Mouse (Mus musculus): ENCODE data around the gene Ppig. TPM values are rescaled to one million over a fixed set of nuclear protein-coding genes. Genes with fewer than 3 reads are reported as not detected.

Ppig gene
- polyA plus RNA-seq, 1 experiment from 2014 or later = 110 TPM

DNA sequence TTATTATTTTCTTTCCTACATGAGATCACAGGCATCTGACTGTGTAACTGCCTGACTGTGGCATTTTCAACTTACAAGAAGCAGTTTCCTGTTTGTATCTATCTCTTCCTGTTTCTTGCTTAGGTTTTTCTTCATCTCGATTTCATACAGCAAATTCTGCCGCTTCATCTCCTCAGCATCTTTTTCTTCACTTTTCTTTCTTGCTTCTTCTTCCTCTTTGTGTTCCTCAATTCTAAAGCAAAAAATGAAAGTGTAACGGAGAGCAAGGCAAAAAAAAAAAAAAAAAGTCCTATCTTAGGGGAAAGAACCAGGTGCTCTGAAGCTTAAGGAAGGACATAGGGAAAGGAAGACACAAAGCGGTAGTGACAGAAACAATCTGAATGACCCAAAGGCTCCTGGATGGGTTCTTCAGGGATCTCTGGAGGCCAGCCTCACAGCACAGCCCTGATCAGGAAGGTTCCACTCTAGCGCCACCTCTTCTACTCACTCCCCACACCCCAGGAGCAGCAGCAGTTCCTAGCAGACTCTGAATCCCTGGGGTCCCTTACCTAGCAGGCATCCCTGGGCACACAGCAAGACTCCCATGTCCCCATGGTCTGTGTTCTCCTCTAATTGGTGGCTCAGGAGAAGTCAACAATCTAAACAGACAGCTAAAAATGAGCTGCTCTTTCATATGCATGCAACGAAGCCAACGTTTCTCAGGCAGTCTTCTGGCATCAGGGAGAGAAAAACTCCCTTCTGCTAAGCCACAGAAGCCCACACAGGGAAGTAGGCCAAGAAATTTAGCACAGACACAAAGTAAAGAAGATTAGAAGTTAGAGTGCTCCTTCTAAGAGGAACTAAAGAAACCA, 55.9 kb downstream of the Ppig start:
- H3K36me3 ChIP-seq (ENCODE audit: control insufficient read depth, insufficient read depth, low read length) = no peaks in the 10 kb centered on the region
- H3K9me3 ChIP-seq (ENCODE audit: control insufficient read depth, low read length) = no peaks in the 10 kb centered on the region
- no peak for DNase-seq (ENCODE audit: low spot score)
- ATAC-seq (replicated peaks; ENCODE audit: low FRiP score) = no peak
- H3K27me3 ChIP-seq (replicated peaks; ENCODE audit: control insufficient read depth, insufficient read depth, low read length) = no peaks in the 10 kb centered on the region
- H3K4me3 ChIP-seq (ENCODE audit: low read depth, low read length) = no peak overlapping the region
- H3K9ac ChIP-seq (ENCODE audit: low read depth, low read length) = no peak overlapping the region
- no peak overlapping the region for H3K4me2 ChIP-seq
- no peaks in the 10 kb centered on the region for H3K4me1 ChIP-seq (replicated peaks; ENCODE audit: control insufficient read depth, insufficient read depth, low read length)
- H3K27ac ChIP-seq (ENCODE audit: low read depth, low read length) = no peak overlapping the region
- WGBS = 58% methylated on average over 7 of the region's 7 CpGs

DNA sequence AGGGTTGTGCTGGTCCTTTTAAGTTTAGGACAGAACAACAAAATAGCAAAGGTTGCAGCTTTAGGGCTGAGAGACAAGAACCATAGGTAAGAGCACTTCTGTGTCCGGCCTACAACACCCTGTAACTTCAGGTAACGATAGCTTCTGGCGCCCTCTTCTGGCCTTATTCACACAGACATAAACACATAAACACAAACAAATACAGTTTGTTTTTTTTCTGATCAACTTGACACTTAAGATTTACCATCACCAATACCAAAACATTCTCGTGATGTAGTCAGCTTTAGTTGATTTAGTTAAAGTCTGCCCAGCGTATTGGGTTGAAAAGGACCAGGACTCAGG, 56.5 kb downstream of the Ppig start:
- H3K4me2 ChIP-seq = no peak overlapping the region
- no peak overlapping the region for H3K9ac ChIP-seq (ENCODE audit: low read depth, low read length)
- H3K27me3 ChIP-seq (replicated peaks; ENCODE audit: control insufficient read depth, insufficient read depth, low read length) = no peaks in the 10 kb centered on the region
- no peaks in the 10 kb centered on the region for H3K36me3 ChIP-seq (ENCODE audit: control insufficient read depth, insufficient read depth, low read length)
- WGBS = 46% methylated on average over 5 of the region's 5 CpGs
- no peak overlapping the region for H3K27ac ChIP-seq (ENCODE audit: low read depth, low read length)
- H3K4me1 ChIP-seq (replicated peaks; ENCODE audit: control insufficient read depth, insufficient read depth, low read length) = no peaks in the 10 kb centered on the region
- DNase-seq (ENCODE audit: low spot score) (no peak), ATAC-seq (replicated peaks; ENCODE audit: low FRiP score) (no peak)
- no peaks in the 10 kb centered on the region for H3K9me3 ChIP-seq (ENCODE audit: control insufficient read depth, low read length)
- no peak overlapping the region for H3K4me3 ChIP-seq (ENCODE audit: low read depth, low read length)

- Histone ChIP-seq H3K27ac (ENCODE audit: low read depth, low read length) (no peak overlapping the region), H3K4me1 (replicated peaks; ENCODE audit: control insufficient read depth, insufficient read depth, low read length) (peaks cover 3% of the 10 kb centered on the region; the same call in 1 of the 2 replicates), H3K4me2 (peak overlapping the region; percentile 79), H3K4me3 (ENCODE audit: low read depth, low read length) (peak overlapping the region; percentile 60), H3K36me3 (ENCODE audit: control insufficient read depth, insufficient read depth, low read length) (peaks cover 2% of the 10 kb centered on the region; the same call in 1 of the 2 replicates), H3K9ac (ENCODE audit: low read depth, low read length) (peak overlapping the region; percentile 68), H3K9me3 (ENCODE audit: control insufficient read depth, low read length) (no peaks in the 10 kb centered on the region), H3K27me3 (replicated peaks; ENCODE audit: control insufficient read depth, insufficient read depth, low read length) (no peaks in the 10 kb centered on the region)
- 35% methylated on average over 9 of the region's 9 CpGs for WGBS
- DNase-seq (ENCODE audit: low spot score) (no peak), ATAC-seq (replicated peaks; ENCODE audit: low FRiP score) (0 out of 2 replicates have a peak, but pooled peaks have one; percentile 9)
Measured at GRCm38 (mm10) chr2:69788974-69789373, 66.6 kb downstream of the Ppig start.

- WGBS = 1% methylated on average over 48 of the region's 48 CpGs
Measured at GRCm38 (mm10) chr2:69789429-69790069, 67.2 kb downstream of the Ppig start, which contains the start of the genes Ccdc173 and Phospho2. TSS of gene Ccdc173 (minus strand) at chr2:69789575. TSS of gene Phospho2 (plus strand) at chr2:69789623.

DNA sequence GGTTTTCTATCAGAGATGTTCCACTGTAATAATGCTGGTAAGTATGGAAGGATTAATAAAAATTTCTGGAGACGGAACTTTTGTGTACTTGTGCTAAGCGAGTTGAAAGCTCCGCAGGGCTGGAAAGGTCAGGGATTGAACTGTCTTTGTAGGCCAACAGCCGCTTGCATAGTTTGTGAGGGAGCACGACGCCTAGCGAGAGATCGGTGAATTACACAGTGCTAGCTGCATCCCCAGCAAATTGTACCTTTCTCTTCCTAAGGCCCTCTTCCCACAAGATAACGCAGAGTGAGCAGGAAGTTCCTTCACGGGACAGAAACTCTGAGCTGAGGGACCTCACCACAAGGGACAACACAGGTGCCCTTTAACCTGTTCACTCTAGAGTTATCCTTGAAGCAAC, 67.9 kb downstream of the Ppig start:
- DNase-seq (ENCODE audit: low spot score) = peak; percentile 80
- Histone ChIP-seq H3K27ac (ENCODE audit: low read depth, low read length) (0 out of 2 replicates have a peak overlapping the region, but pooled peaks have one; percentile 5), H3K4me2 (peak overlapping the region; percentile 79), H3K9me3 (ENCODE audit: control insufficient read depth, low read length) (no peaks in the 10 kb centered on the region), H3K36me3 (ENCODE audit: control insufficient read depth, insufficient read depth, low read length) (peaks cover 6% of the 10 kb centered on the region), H3K27me3 (replicated peaks; ENCODE audit: control insufficient read depth, insufficient read depth, low read length) (no peaks in the 10 kb centered on the region), H3K4me1 (replicated peaks; ENCODE audit: control insufficient read depth, insufficient read depth, low read length) (peaks cover 3% of the 10 kb centered on the region; the same call in 1 of the 2 replicates), H3K9ac (ENCODE audit: low read depth, low read length) (peak overlapping the region; percentile 68), H3K4me3 (ENCODE audit: low read depth, low read length) (peak overlapping the region; percentile 60)
- WGBS = 1% methylated on average over 10 of the region's 10 CpGs
- ATAC-seq (replicated peaks; ENCODE audit: low FRiP score) = peak; percentile 70

More at GRCm38 (mm10) chr2:69789429-69790069, 67.2 kb downstream of the Ppig start, which contains the start of the genes Ccdc173 and Phospho2:
- peaks cover 3% of the 10 kb centered on the region; the same call in 1 of the 2 replicates for H3K4me1 ChIP-seq (replicated peaks; ENCODE audit: control insufficient read depth, insufficient read depth, low read length)
- peak within 1 kb of the TSS; percentile 68 for H3K9ac ChIP-seq (ENCODE audit: low read depth, low read length)
- no peaks in the 10 kb centered on the region for H3K27me3 ChIP-seq (replicated peaks; ENCODE audit: control insufficient read depth, insufficient read depth, low read length)
- H3K4me3 ChIP-seq (ENCODE audit: low read depth, low read length) = peak within 1 kb of the TSS; percentile 60
- ATAC-seq (replicated peaks; ENCODE audit: low FRiP score) (peak; percentile 93), DNase-seq (ENCODE audit: low spot score) (peak; percentile 98)
- peak within 1 kb of the TSS; percentile 5; the same call in 1 of the 2 replicates for H3K27ac ChIP-seq (ENCODE audit: low read depth, low read length)
- no peaks in the 10 kb centered on the region for H3K9me3 ChIP-seq (ENCODE audit: control insufficient read depth, low read length)
- H3K4me2 ChIP-seq = peak within 1 kb of the TSS; percentile 79
- peaks cover 4% of the 10 kb centered on the region; the same call in 1 of the 2 replicates for H3K36me3 ChIP-seq (ENCODE audit: control insufficient read depth, insufficient read depth, low read length)

GRCm38 (mm10) chr2:69790722-69791121, 68.4 kb downstream of the Ppig start:
- Histone ChIP-seq H3K9me3 (ENCODE audit: control insufficient read depth, low read length) (no peaks in the 10 kb centered on the region), H3K4me3 (ENCODE audit: low read depth, low read length) (peak overlapping the region; percentile 60; the same call in 1 of the 2 replicates), H3K9ac (ENCODE audit: low read depth, low read length) (no peak overlapping the region), H3K27me3 (replicated peaks; ENCODE audit: control insufficient read depth, insufficient read depth, low read length) (no peaks in the 10 kb centered on the region), H3K4me2 (peak overlapping the region; percentile 79), H3K4me1 (replicated peaks; ENCODE audit: control insufficient read depth, insufficient read depth, low read length) (peaks cover 3% of the 10 kb centered on the region; the same call in 1 of the 2 replicates), H3K36me3 (ENCODE audit: control insufficient read depth, insufficient read depth, low read length) (peaks cover 9% of the 10 kb centered on the region), H3K27ac (ENCODE audit: low read depth, low read length) (no peak overlapping the region)
- DNase-seq (ENCODE audit: low spot score) (no peak), ATAC-seq (replicated peaks; ENCODE audit: low FRiP score) (no peak)
- 59% methylated on average over 4 of the region's 4 CpGs for WGBS

DNA sequence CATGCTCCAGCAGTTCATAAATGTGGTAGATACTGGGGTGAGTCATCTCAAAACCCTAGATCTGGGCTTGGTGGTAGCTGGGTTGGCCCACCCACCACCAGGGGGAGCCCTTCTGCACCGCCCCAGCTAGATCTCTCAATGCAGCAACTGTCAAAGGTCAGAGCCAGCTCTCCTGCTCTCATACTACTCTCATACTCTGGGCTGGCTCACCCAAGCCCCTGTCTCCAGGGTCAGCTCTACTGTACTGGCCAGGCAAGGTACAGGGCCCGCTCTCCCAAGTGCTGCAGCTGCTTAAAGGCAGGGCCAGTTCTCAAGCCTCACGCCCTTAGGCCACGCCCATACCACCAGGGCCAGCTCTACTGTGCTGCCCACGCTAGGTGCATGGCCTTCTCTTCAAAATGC, 80.6 kb downstream of the Ppig start:
- DNase-seq (ENCODE audit: low spot score) (peak; percentile 81), ATAC-seq (replicated peaks; ENCODE audit: low FRiP score) (peak; percentile 87)
- Histone ChIP-seq H3K27ac (ENCODE audit: low read depth, low read length) (peak overlapping the region; percentile 62; the same call in 1 of the 2 replicates), H3K4me3 (ENCODE audit: low read depth, low read length) (peak overlapping the region; percentile 35), H3K27me3 (replicated peaks; ENCODE audit: control insufficient read depth, insufficient read depth, low read length) (no peaks in the 10 kb centered on the region), H3K4me1 (replicated peaks; ENCODE audit: control insufficient read depth, insufficient read depth, low read length) (peaks cover 17% of the 10 kb centered on the region), H3K4me2 (peak overlapping the region; percentile 59), H3K36me3 (ENCODE audit: control insufficient read depth, insufficient read depth, low read length) (no peaks in the 10 kb centered on the region), H3K9me3 (ENCODE audit: control insufficient read depth, low read length) (no peaks in the 10 kb centered on the region), H3K9ac (ENCODE audit: low read depth, low read length) (peak overlapping the region; percentile 58)
- 32% methylated on average over 5 of the region's 5 CpGs for WGBS

Measured in liver, embryonic 11.5 days (tissue).